Mouse (Mus musculus) heart, embryonic 11.5 days (tissue): ENCODE data around the gene Esr1. TPM values are rescaled to one million over a fixed set of nuclear protein-coding genes. Genes with fewer than 3 reads are reported as not detected.
A peak's percentile ranks its signal among the peaks of the same experiment; 100 is the strongest.
"Not testable (repeated sequence)": the region's sequence is repeated elsewhere in the genome, so short reads cannot be mapped to it uniquely, and the experiment has no call there.

Experiments used
- ATAC-seq: fragments of 200-750 bp; cut with Nextera tagmentation; replicated peaks from 2 replicates; pipeline ENCODE4 v1.8.0; 2017; ENCODE audit warnings: moderate library complexity; ENCODE audit not compliant: insufficient number of reproducible peaks, low FRiP score, low TSS enrichment
- H3K27ac ChIP-seq: fragments of 300-500 bp; sonication (generic); 2 replicates; pipeline ENCODE4 v1.5.1; 2014; ENCODE audit warnings: mild to moderate bottlenecking, low read depth, low read length
- H3K27me3 ChIP-seq: fragments of 300-500 bp; sonication (generic); 2 replicates; pipeline ENCODE4 v1.6.1; 2014; ENCODE audit warnings: mild to moderate bottlenecking, low read length, mixed read lengths; ENCODE audit not compliant: control insufficient read depth, insufficient read depth
- H3K36me3 ChIP-seq: fragments of 300-500 bp; sonication (generic); 2 replicates; pipeline ENCODE4 v1.6.1; 2014; ENCODE audit warnings: mild to moderate bottlenecking, low read length, moderate library complexity, mixed read lengths; ENCODE audit not compliant: control insufficient read depth, insufficient read depth
- H3K4me1 ChIP-seq: fragments of 300-500 bp; sonication (generic); 2 replicates; pipeline ENCODE4 v1.6.1; 2014; ENCODE audit warnings: low read length; ENCODE audit not compliant: control insufficient read depth, insufficient read depth
- H3K4me2 ChIP-seq: fragments of 300-500 bp; sonication (generic); 2 replicates; pipeline ENCODE4 v1.6.1; 2014; ENCODE audit warnings: mild to moderate bottlenecking, moderate library complexity
- H3K4me3 ChIP-seq: fragments of 300-500 bp; sonication (generic); 2 replicates; pipeline ENCODE4 v1.5.1; 2014; ENCODE audit warnings: low read depth, low read length
- H3K9ac ChIP-seq: fragments of 300-500 bp; sonication (generic); 2 replicates; pipeline ENCODE4 v1.6.1; 2014; ENCODE audit warnings: mild to moderate bottlenecking, low read depth, low read length, moderate library complexity
- H3K9me3 ChIP-seq: fragments of 300-500 bp; sonication (generic); replicated peaks from 2 replicates; pipeline ENCODE4 v1.6.1; 2016; ENCODE audit warnings: low read length; ENCODE audit not compliant: control insufficient read depth
- WGBS: fragments of 180-500 bp; shearing (Covaris S2); extraction: QIAGEN DNeasy Blood & Tissue Kit; methylation state at CpG from one replicate; pipeline ENCODE4 v1.1.7; 2014; ENCODE audit not compliant: insufficient replicate concordance; 5-methylcytosine and 5-hydroxymethylcytosine counted together
- polyA plus RNA-seq: library from polyadenylated mRNA; unstranded; fragments of >200 nt; fragmentation: Nextera tagmentation; extraction: Ambion mirVana; gene quantifications from 2 replicates; pipeline ENCODE4 v1.2.1, GENCODE M21; 2014

Esr1 gene
- polyA plus RNA-seq, 1 experiment from 2014 or later, result 1.3 TPM

DNA sequence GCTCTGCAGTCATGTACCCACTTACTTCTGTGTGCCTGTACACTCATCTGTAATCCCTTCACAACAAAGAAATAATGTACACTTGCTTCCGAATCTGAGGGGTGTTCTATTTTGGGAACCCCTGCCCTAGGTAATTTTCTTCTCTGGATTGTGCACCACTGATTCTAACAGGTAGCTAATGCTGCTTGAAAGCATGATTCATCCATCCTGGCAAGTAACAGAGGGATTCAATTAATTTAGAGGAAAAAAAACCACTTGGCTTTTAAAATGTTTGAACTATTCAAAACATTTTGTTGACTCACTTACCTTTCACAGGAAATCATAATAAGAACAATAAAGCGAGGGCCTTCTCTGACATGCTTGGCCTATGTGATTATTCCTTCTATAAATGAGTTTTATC, 1.2 kb upstream of the Esr1 start:
- H3K36me3 ChIP-seq, result no peaks in the 10 kb centered on the region
- H3K27ac ChIP-seq, result no peak overlapping the region
- no peak for ATAC-seq
- no peaks in the 10 kb centered on the region for H3K4me1 ChIP-seq
- no peaks in the 10 kb centered on the region for H3K9me3 ChIP-seq
- 72% methylated on average over 2 of the region's 2 CpGs for WGBS
- no peaks in the 10 kb centered on the region for H3K27me3 ChIP-seq
- H3K4me2 ChIP-seq, result no peak overlapping the region
- no peak overlapping the region for H3K9ac ChIP-seq
- no peak overlapping the region for H3K4me3 ChIP-seq

DNA sequence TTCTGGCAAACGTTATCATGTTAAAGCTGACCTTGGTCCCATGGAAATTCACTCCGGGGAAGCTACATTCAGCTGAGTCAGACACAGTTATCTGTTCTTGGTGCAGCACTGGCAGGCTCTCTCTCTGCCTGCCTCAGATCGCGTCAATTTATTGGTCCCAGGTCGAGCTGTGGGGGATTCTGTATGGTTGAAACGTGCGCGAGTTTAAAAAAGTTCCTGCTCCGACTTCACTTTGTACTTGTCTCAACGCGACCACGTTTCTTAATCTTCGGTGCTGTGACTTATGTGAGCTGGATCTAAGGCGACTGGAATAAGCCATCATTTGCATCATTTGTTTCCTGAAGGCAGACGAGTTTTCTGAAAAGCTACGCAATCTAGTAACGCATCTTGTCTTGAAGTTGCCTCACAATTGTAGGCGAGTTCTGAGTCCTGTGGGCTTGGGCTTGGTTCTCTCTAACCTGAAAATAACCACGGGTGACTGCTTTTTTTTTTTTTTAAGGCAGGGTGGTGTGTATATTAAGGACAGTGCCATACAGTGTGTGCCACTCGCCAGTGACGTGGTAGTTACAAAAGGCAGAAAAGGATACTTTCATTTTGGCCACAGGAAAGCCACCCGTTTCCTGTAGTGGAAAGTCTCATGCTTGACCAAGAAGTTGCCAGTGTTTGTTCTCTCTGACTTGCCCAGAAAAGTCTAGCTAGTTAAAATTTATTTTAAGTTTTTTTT, 1.1 kb downstream of the Esr1 start:
- 68% methylated on average over 22 of the region's 22 CpGs for WGBS
- Histone ChIP-seq H3K36me3 (no peaks in the 10 kb centered on the region), H3K4me3 (no peak overlapping the region), H3K27me3 (no peaks in the 10 kb centered on the region), H3K9ac (no peak overlapping the region), H3K9me3 (no peaks in the 10 kb centered on the region), H3K4me2 (peak overlapping the region; percentile 51), H3K27ac (no peak overlapping the region), H3K4me1 (no peaks in the 10 kb centered on the region)
- ATAC-seq, result no peak

DNA sequence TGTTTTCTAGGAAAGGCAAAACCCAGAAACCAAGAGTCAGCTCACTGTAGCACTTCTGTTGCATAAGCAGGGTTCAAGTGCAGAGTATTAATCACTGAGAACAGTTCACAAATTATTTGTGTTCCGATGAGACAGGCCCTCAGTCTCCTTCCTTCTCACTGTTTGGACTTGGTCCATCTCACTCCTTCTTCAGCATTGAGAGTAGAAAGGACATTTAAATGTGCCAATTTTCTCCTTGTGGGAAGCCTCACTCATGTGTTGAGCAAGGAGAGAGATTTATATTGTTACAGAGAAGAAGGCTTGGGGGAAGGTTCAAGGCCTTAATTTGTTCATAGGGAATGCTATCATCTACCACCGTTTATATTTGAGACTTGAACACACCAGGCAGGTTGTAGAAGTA, 6.6 kb downstream of the Esr1 start:
- no peak for ATAC-seq

GRCm38 (mm10) chr10:4618686-4619085, 7.3 kb downstream of the Esr1 start:
- Histone ChIP-seq H3K9me3 (no peaks in the 10 kb centered on the region), H3K9ac (no peak overlapping the region), H3K27ac (no peak overlapping the region), H3K36me3 (no peaks in the 10 kb centered on the region), H3K4me3 (no peak overlapping the region), H3K27me3 (no peaks in the 10 kb centered on the region), H3K4me2 (no peak overlapping the region), H3K4me1 (no peaks in the 10 kb centered on the region)
- 74% methylated on average over 5 of the region's 5 CpGs for WGBS
- no peak for ATAC-seq

More for the DNA sequence above, 6.6 kb downstream of the Esr1 start:
- Histone ChIP-seq H3K4me2 (no peak overlapping the region), H3K4me1 (no peaks in the 10 kb centered on the region), H3K9ac (no peak overlapping the region), H3K9me3 (no peaks in the 10 kb centered on the region), H3K27me3 (no peaks in the 10 kb centered on the region), H3K4me3 (no peak overlapping the region), H3K27ac (no peak overlapping the region), H3K36me3 (no peaks in the 10 kb centered on the region)
- WGBS, result 81% methylated on average over 2 of the region's 2 CpGs

DNA sequence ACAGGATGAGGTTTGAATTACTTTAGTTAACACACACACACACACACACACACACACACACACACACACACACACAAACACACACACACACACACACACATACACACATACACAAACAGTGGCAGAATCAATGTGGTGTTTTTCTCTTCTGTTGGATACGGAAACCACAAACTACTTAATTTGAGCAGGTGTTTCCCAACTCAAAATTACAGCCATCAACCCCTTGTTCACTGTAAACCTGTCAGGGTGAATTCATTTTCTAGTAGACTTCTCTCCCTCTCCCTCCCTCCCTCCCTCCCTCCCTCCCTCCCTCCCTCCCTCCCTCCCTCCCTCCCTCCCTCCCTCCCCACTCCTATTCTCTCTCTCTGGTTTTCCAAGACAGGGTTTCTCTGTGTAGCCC, 8.0 kb downstream of the Esr1 start:
- 88% methylated on average over 1 of the region's 1 CpGs for WGBS
- not testable (repeated sequence) for H3K27me3 ChIP-seq, H3K27ac ChIP-seq, H3K4me2 ChIP-seq, H3K4me3 ChIP-seq, ATAC-seq, H3K4me1 ChIP-seq, H3K9me3 ChIP-seq, H3K36me3 ChIP-seq, H3K9ac ChIP-seq

GRCm38 (mm10) chr10:4620596-4621504, 9.5 kb downstream of the Esr1 start:
- H3K27ac ChIP-seq, result no peak overlapping the region
- no peak overlapping the region for H3K4me3 ChIP-seq
- no peak overlapping the region for H3K4me2 ChIP-seq
- no peaks in the 10 kb centered on the region for H3K4me1 ChIP-seq
- no peaks in the 10 kb centered on the region for H3K27me3 ChIP-seq
- 76% methylated on average over 24 of the region's 24 CpGs for WGBS
- no peak overlapping the region for H3K9ac ChIP-seq
- H3K36me3 ChIP-seq, result no peaks in the 10 kb centered on the region
- no peak for ATAC-seq
- H3K9me3 ChIP-seq, result no peaks in the 10 kb centered on the region

- Histone ChIP-seq H3K27ac (no peak overlapping the region), H3K9me3 (no peaks in the 10 kb centered on the region), H3K27me3 (no peaks in the 10 kb centered on the region), H3K4me3 (no peak overlapping the region), H3K4me2 (no peak overlapping the region), H3K4me1 (no peaks in the 10 kb centered on the region), H3K9ac (no peak overlapping the region), H3K36me3 (no peaks in the 10 kb centered on the region)
- no peak for ATAC-seq
- WGBS, result 93% methylated on average over 5 of the region's 5 CpGs
Observed at GRCm38 (mm10) chr10:4621505-4621815, 10.1 kb downstream of the Esr1 start.

- no peak overlapping the region for H3K27ac ChIP-seq
- ATAC-seq, result no peak
- no peak overlapping the region for H3K4me2 ChIP-seq
- H3K9me3 ChIP-seq, result no peaks in the 10 kb centered on the region
- H3K27me3 ChIP-seq, result no peaks in the 10 kb centered on the region
- H3K9ac ChIP-seq, result no peak overlapping the region
- no peaks in the 10 kb centered on the region for H3K36me3 ChIP-seq
- no peak overlapping the region for H3K4me3 ChIP-seq
- H3K4me1 ChIP-seq, result no peaks in the 10 kb centered on the region; the same call in 1 of the 2 replicates
Observed at GRCm38 (mm10) chr10:4623319-4623718, 11.9 kb downstream of the Esr1 start.
